Mouse (Mus musculus) cerebellum, adult 2 months (tissue): Measurements from ENCODE around the gene Map2k4. TPM values are rescaled to one million over a fixed set of nuclear protein-coding genes. Genes with fewer than 3 reads are reported as not detected.

Source experiments
- DNase-seq, 2 experiments: peaks; one replicate each; pipeline ENCODE4 v3.0.0; 2021
- H3K27ac ChIP-seq: fragments of 200-500 bp; 2 replicates; pipeline ENCODE4 v1.5.1; 2012; ENCODE audit warnings: low read length, control low read depth, inconsistent platforms; ENCODE audit not compliant: insufficient read depth
- H3K27me3 ChIP-seq: fragments of 200-500 bp; 2 replicates; pipeline ENCODE4 v1.6.1; 2012; ENCODE audit warnings: inconsistent platforms, mild to moderate bottlenecking, low read length, moderate library complexity; ENCODE audit not compliant: control insufficient read depth, insufficient read depth
- H3K4me1 ChIP-seq: fragments of 200-500 bp; 2 replicates; pipeline ENCODE4 v1.6.1; 2011; ENCODE audit warnings: low read length; ENCODE audit not compliant: control insufficient read depth, insufficient read depth
- H3K4me3 ChIP-seq: fragments of 200-500 bp; replicated peaks from 2 replicates; pipeline ENCODE3; 2011; ENCODE audit warnings: mild to moderate bottlenecking, low read depth, low read length, control low read depth; ENCODE audit not compliant: insufficient read depth
- CTCF ChIP-seq: fragments of 200-500 bp; IDR thresholded peaks from 2 replicates; pipeline ENCODE4 v1.5.1; 2011; ENCODE audit warnings: low read depth, mild to moderate bottlenecking, control low read depth, low read length, moderate library complexity, borderline replicate concordance; ENCODE audit not compliant: insufficient read depth
- POLR2A ChIP-seq: fragments of 200-500 bp; IDR thresholded peaks from 2 replicates; pipeline ENCODE4 v1.6.1; 2011; ENCODE audit warnings: low read length, control low read depth, borderline replicate concordance; ENCODE audit not compliant: insufficient read depth
- WGBS: fragments of 180-500 bp; shearing (Covaris S2); methylation state at CpG from one replicate; pipeline ENCODE4 v1.1.7; 2018; 5-methylcytosine and 5-hydroxymethylcytosine counted together
- polyA plus RNA-seq: library from polyadenylated mRNA; depleted of rRNA; stranded (reverse); fragments of >200 nt; gene quantifications from 2 replicates; pipeline ENCODE4 v1.2.3, GENCODE M21; 2012

Gene Map2k4
- polyA plus RNA-seq, 1 experiment: 130 TPM

DNA sequence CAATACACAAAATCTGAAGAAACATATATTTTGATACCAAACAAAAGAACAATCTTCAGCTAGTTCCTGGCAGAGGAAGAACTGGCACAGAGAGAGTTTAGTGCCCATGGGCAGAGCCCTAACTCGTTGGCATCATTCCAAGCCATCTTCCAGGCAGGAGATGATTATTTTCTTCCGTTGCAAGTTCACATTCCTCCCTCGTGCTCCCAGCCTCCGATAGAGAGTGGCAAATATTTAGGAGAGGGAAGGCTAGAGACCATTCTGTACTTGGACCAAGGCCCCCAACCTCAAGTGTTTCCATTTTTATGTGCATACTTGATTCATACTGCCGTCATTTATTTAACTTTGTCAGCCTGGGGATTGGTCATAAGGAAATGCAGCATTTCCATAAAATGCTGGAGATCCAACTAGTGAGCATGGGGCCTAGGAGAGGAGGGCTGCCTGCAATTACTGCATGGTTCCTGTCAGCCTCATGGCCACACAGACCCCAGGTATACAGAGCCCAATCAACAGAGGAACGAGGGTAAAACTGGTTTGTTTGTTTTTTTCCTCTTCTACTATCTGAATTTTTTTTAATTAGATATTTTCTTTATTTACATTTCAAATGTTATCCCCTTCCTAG, 120.6 kb downstream of the Map2k4 start:
- Histone ChIP-seq H3K27ac (no peak overlapping the region), H3K4me1 (no peaks in the 10 kb centered on the region), H3K27me3 (no peaks in the 10 kb centered on the region; the same call in 1 of the 2 replicates), H3K4me3 (no peak overlapping the region)
- TF ChIP-seq POLR2A (no peak), CTCF (no peak)
- WGBS: 23% methylated on average over 6 of the region's 6 CpGs
- DNase-seq: no peak

GRCm38 (mm10) chr11:65664903-65665302, 123.2 kb downstream of the Map2k4 start:
- H3K4me1 ChIP-seq: no peaks in the 10 kb centered on the region
- no peak overlapping the region for H3K4me3 ChIP-seq
- WGBS: 36% methylated on average over 6 of the region's 6 CpGs
- no peaks in the 10 kb centered on the region; the same call in 1 of the 2 replicates for H3K27me3 ChIP-seq
- no peak for DNase-seq
- no peak overlapping the region for H3K27ac ChIP-seq
- TF ChIP-seq POLR2A (no peak), CTCF (no peak)

GRCm38 (mm10) chr11:65661790-65662522, 126.1 kb downstream of the Map2k4 start:
- Histone ChIP-seq H3K4me3 (no peak overlapping the region), H3K4me1 (no peaks in the 10 kb centered on the region), H3K27ac (no peak overlapping the region), H3K27me3 (no peaks in the 10 kb centered on the region)
- TF ChIP-seq CTCF (no peak), POLR2A (no peak)
- no peak for DNase-seq
- whole genome bisulfite sequencing: 82% methylated on average over 8 of the region's 8 CpGs

DNA sequence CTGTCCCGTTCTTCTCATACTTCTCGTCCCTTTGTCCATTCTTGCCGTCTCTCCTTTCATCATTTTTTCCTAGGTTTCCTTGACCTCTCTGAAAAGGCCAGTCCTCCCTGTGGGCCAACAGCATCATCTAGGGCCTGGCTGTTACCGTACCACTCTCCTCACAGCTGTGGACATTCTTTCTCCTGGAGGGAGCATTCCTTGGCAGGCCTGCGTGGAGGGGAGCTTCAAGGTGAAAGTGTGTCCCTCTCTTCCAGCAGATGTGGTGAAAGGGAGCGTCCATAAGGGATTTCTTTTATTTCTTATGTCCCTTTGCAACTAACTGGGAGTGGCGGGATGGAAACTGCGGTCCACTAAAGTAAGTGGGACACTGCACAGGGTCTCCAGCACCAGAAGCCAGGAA, 134.2 kb downstream of the Map2k4 start:
- Histone ChIP-seq H3K27ac (no peak overlapping the region), H3K4me3 (no peak overlapping the region), H3K4me1 (no peaks in the 10 kb centered on the region), H3K27me3 (no peaks in the 10 kb centered on the region)
- 87% methylated on average over 8 of the region's 8 CpGs for WGBS
- no peak for DNase-seq
- TF ChIP-seq POLR2A: no peak
- no peak for TF ChIP-seq CTCF

DNA sequence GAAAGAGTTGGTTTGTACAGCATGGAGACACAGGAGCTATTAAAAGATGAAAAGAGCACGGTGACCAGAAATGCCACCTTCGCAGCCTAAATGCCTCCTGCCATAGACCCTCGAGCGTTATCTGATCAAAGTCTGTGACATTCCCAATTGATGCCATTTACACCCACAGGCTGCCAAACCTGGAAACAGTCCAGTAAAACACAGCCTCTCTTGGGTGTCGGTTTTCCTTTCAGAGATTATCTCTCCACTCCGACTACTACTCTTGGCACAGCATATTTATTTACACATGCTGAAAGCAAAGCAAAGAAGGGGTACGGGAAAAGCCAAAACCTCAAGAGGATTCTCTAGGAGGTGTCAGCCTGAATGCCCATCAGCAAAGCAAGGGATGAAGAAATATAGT, 136.7 kb downstream of the Map2k4 start:
- DNase-seq: no peak
- no peaks in the 10 kb centered on the region for H3K27me3 ChIP-seq
- WGBS: 43% methylated on average over 7 of the region's 7 CpGs
- TF ChIP-seq POLR2A (no peak), CTCF (no peak)
- H3K4me1 ChIP-seq: no peaks in the 10 kb centered on the region
- no peak overlapping the region for H3K27ac ChIP-seq
- H3K4me3 ChIP-seq: no peak overlapping the region

GRCm38 (mm10) chr11:65649956-65650715, 138.0 kb downstream of the Map2k4 start:
- DNase-seq: no peak
- no peak overlapping the region for H3K27ac ChIP-seq
- 77% methylated on average over 4 of the region's 4 CpGs for WGBS
- H3K4me1 ChIP-seq: no peaks in the 10 kb centered on the region
- H3K4me3 ChIP-seq: no peak overlapping the region
- no peaks in the 10 kb centered on the region for H3K27me3 ChIP-seq
- TF ChIP-seq CTCF: no peak

DNA sequence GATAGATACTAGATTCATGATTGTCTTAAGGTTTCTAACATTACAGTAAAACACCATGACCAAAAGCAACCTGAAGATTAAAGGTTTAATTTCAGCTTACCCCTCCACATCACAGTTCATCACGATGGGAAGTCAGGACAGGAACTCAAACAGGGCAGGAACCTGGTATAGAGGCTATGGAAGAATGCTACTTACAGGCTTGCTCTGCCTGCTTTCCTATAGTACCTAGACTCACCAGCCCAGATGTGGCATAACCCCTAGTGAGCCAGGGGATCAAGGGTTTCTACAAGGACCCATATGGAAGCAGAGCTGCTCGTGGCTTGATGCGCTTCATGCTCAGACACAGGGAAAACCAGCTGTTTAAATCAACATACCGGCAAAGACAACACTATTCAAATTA, 138.6 kb downstream of the Map2k4 start:
- Histone ChIP-seq H3K27me3 (no peaks in the 10 kb centered on the region), H3K4me1 (no peaks in the 10 kb centered on the region), H3K27ac (no peak overlapping the region), H3K4me3 (no peak overlapping the region)
- WGBS: 84% methylated on average over 4 of the region's 4 CpGs
- no peak for DNase-seq
- no peak for TF ChIP-seq POLR2A
- no peak for TF ChIP-seq CTCF

DNA sequence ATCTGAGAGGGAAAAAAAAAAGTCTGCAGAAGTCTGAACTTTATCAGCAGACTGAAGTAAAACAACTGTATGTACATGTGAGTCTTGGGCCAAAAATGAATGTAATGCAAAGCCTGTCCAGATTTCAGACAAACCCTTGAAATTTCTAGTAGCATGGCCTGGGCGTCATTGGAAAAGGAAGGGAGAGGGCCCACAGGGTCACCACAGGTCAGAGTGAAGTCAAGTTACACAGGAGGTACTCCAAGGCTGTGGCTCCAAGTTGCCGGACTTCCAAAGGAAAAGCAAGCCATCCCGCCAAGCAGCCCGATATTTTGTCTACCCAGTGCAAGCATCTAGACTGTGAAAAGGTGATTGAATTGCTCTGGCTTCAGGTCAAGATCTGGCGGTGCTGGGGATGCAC, 141.8 kb downstream of the Map2k4 start:
- H3K27me3 ChIP-seq: no peaks in the 10 kb centered on the region
- WGBS: 81% methylated on average over 5 of the region's 5 CpGs
- no peaks in the 10 kb centered on the region for H3K4me1 ChIP-seq
- no peak overlapping the region for H3K4me3 ChIP-seq
- DNase-seq: no peak
- H3K27ac ChIP-seq: no peak overlapping the region
- TF ChIP-seq CTCF (no peak), POLR2A (no peak)
